Mouse (Mus musculus) lung, embryonic 15.5 days (tissue): ENCODE data around the gene Kalrn. TPM values are rescaled to one million over a fixed set of nuclear protein-coding genes. Genes with fewer than 3 reads are reported as not detected.
A peak's percentile ranks its signal among the peaks of the same experiment; 100 is the strongest.

Experiments used
- ATAC-seq: fragments of 200-750 bp; cut with Nextera tagmentation; 2 replicates; pipeline ENCODE4 v1.8.0; 2017; ENCODE audit warnings: moderate number of reproducible peaks, borderline replicate concordance; ENCODE audit not compliant: low FRiP score, low TSS enrichment; ENCODE audit errors: extremely low read depth
- H3K27ac ChIP-seq: fragments of 300-500 bp; sonication (generic); 2 replicates; pipeline ENCODE4 v1.5.1; 2015; ENCODE audit warnings: moderate library complexity, mild to moderate bottlenecking, inconsistent platforms
- H3K27me3 ChIP-seq: fragments of 300-500 bp; sonication (generic); 2 replicates; pipeline ENCODE4 v1.6.1; 2015; ENCODE audit warnings: inconsistent platforms
- H3K36me3 ChIP-seq: fragments of 300-500 bp; sonication (generic); 2 replicates; pipeline ENCODE4 v1.6.1; 2015; ENCODE audit warnings: inconsistent platforms
- H3K4me1 ChIP-seq: fragments of 300-500 bp; sonication (generic); 2 replicates; pipeline ENCODE4 v1.6.1; 2015; ENCODE audit warnings: inconsistent platforms
- H3K4me2 ChIP-seq: fragments of 300-500 bp; sonication (generic); 2 replicates; pipeline ENCODE4 v1.6.1; 2015; ENCODE audit warnings: inconsistent platforms, mild to moderate bottlenecking, moderate library complexity
- H3K4me3 ChIP-seq: fragments of 300-500 bp; sonication (generic); 2 replicates; pipeline ENCODE4 v1.5.1; 2015; ENCODE audit warnings: mild to moderate bottlenecking, inconsistent platforms
- H3K9ac ChIP-seq: fragments of 300-500 bp; sonication (generic); 2 replicates; pipeline ENCODE4 v1.6.1; 2015; ENCODE audit warnings: inconsistent platforms
- H3K9me3 ChIP-seq: fragments of 300-500 bp; sonication (generic); 2 replicates; pipeline ENCODE4 v1.6.1; 2016; ENCODE audit warnings: inconsistent platforms
- WGBS: fragments of 180-500 bp; shearing (Covaris S2); methylation state at CpG from one replicate; pipeline ENCODE4 v1.1.7; 2015; 5-methylcytosine and 5-hydroxymethylcytosine counted together
- polyA plus RNA-seq: library from polyadenylated mRNA; unstranded; fragments of >200 nt; fragmentation: Nextera tagmentation; extraction: Ambion mirVana; gene quantifications from 2 replicates; pipeline ENCODE4 v1.2.1, GENCODE M21; 2015

Gene Kalrn
- polyA plus RNA-seq, 1 experiment from 2014 or later = 14.4 TPM

GRCm38 (mm10) chr16:34331630-34332029, 241.7 kb downstream of the Kalrn start:
- peak; percentile 59; the same call in 1 of the 2 replicates for ATAC-seq
- Histone ChIP-seq H3K9me3 (no peaks in the 10 kb centered on the region), H3K36me3 (no peaks in the 10 kb centered on the region), H3K27ac (peak overlapping the region; percentile 23; the same call in 1 of the 2 replicates), H3K4me3 (no peak overlapping the region), H3K27me3 (no peaks in the 10 kb centered on the region), H3K4me2 (no peak overlapping the region), H3K4me1 (peaks cover 16% of the 10 kb centered on the region; the same call in 1 of the 2 replicates), H3K9ac (no peak overlapping the region)
- 39% methylated on average over 5 of the region's 5 CpGs for WGBS

- no peak for ATAC-seq
- no peaks in the 10 kb centered on the region for H3K9me3 ChIP-seq
- H3K36me3 ChIP-seq = no peaks in the 10 kb centered on the region
- H3K27me3 ChIP-seq = no peaks in the 10 kb centered on the region
- no peak overlapping the region for H3K4me2 ChIP-seq
- no peak overlapping the region for H3K4me3 ChIP-seq
- no peak overlapping the region for H3K27ac ChIP-seq
- no peak overlapping the region for H3K9ac ChIP-seq
- WGBS = 69% methylated on average over 9 of the region's 9 CpGs
- peaks cover 13% of the 10 kb centered on the region; the same call in 1 of the 2 replicates for H3K4me1 ChIP-seq
Observed at GRCm38 (mm10) chr16:34329876-34330275, 243.5 kb downstream of the Kalrn start.

GRCm38 (mm10) chr16:34329431-34329873, 243.9 kb downstream of the Kalrn start:
- Histone ChIP-seq H3K9ac (no peak overlapping the region), H3K36me3 (no peaks in the 10 kb centered on the region), H3K9me3 (no peaks in the 10 kb centered on the region), H3K4me1 (peaks cover 10% of the 10 kb centered on the region; the same call in 1 of the 2 replicates), H3K4me2 (no peak overlapping the region), H3K27me3 (no peaks in the 10 kb centered on the region), H3K4me3 (no peak overlapping the region), H3K27ac (no peak overlapping the region)
- ATAC-seq = no peak
- 53% methylated on average over 12 of the region's 12 CpGs for WGBS

GRCm38 (mm10) chr16:34327890-34328289, 245.4 kb downstream of the Kalrn start:
- Histone ChIP-seq H3K9ac (no peak overlapping the region), H3K9me3 (no peaks in the 10 kb centered on the region), H3K27ac (no peak overlapping the region), H3K4me3 (no peak overlapping the region), H3K27me3 (no peaks in the 10 kb centered on the region), H3K36me3 (no peaks in the 10 kb centered on the region), H3K4me1 (peaks cover 14% of the 10 kb centered on the region), H3K4me2 (no peak overlapping the region)
- WGBS = 68% methylated on average over 5 of the region's 5 CpGs
- ATAC-seq = no peak

GRCm38 (mm10) chr16:34325869-34326268, 247.5 kb downstream of the Kalrn start:
- no peak overlapping the region for H3K4me3 ChIP-seq
- peaks cover 9% of the 10 kb centered on the region for H3K4me1 ChIP-seq

GRCm38 (mm10) chr16:34325161-34325560, 248.2 kb downstream of the Kalrn start:
- Histone ChIP-seq H3K36me3 (no peaks in the 10 kb centered on the region), H3K9ac (no peak overlapping the region), H3K4me2 (no peak overlapping the region), H3K4me3 (no peak overlapping the region), H3K27me3 (no peaks in the 10 kb centered on the region), H3K4me1 (peaks cover 9% of the 10 kb centered on the region), H3K27ac (no peak overlapping the region), H3K9me3 (no peaks in the 10 kb centered on the region)
- 89% methylated on average over 4 of the region's 4 CpGs for WGBS
- ATAC-seq = no peak

More at GRCm38 (mm10) chr16:34325869-34326268, 247.5 kb downstream of the Kalrn start:
- no peak for ATAC-seq
- Histone ChIP-seq H3K4me2 (no peak overlapping the region), H3K9me3 (no peaks in the 10 kb centered on the region), H3K27me3 (no peaks in the 10 kb centered on the region), H3K27ac (no peak overlapping the region), H3K36me3 (no peaks in the 10 kb centered on the region), H3K9ac (no peak overlapping the region)
- 72% methylated on average over 3 of the region's 3 CpGs for WGBS

GRCm38 (mm10) chr16:34324735-34325134, 248.6 kb downstream of the Kalrn start:
- no peak for ATAC-seq
- 68% methylated on average over 3 of the region's 3 CpGs for WGBS
- no peak overlapping the region for H3K27ac ChIP-seq

GRCm38 (mm10) chr16:34323496-34323895, 249.8 kb downstream of the Kalrn start:
- Histone ChIP-seq H3K4me1 (peaks cover 9% of the 10 kb centered on the region), H3K36me3 (no peaks in the 10 kb centered on the region)

More at GRCm38 (mm10) chr16:34324735-34325134, 248.6 kb downstream of the Kalrn start:
- H3K4me3 ChIP-seq = no peak overlapping the region
- H3K4me1 ChIP-seq = peaks cover 9% of the 10 kb centered on the region
- no peaks in the 10 kb centered on the region for H3K36me3 ChIP-seq
- no peaks in the 10 kb centered on the region for H3K9me3 ChIP-seq
- H3K4me2 ChIP-seq = no peak overlapping the region
- H3K27me3 ChIP-seq = no peaks in the 10 kb centered on the region
- no peak overlapping the region for H3K9ac ChIP-seq

GRCm38 (mm10) chr16:34322546-34322945, 250.8 kb downstream of the Kalrn start:
- no peaks in the 10 kb centered on the region for H3K36me3 ChIP-seq
- no peak overlapping the region for H3K9ac ChIP-seq
- ATAC-seq = peak; percentile 75
- peaks cover 9% of the 10 kb centered on the region for H3K4me1 ChIP-seq
- no peaks in the 10 kb centered on the region for H3K27me3 ChIP-seq
- no peak overlapping the region for H3K4me2 ChIP-seq
- H3K9me3 ChIP-seq = no peaks in the 10 kb centered on the region
- H3K4me3 ChIP-seq = no peak overlapping the region
- no peak overlapping the region for H3K27ac ChIP-seq
- WGBS = 22% methylated on average over 4 of the region's 4 CpGs

More at GRCm38 (mm10) chr16:34323496-34323895, 249.8 kb downstream of the Kalrn start:
- H3K9ac ChIP-seq = no peak overlapping the region
- ATAC-seq = no peak
- no peak overlapping the region for H3K4me3 ChIP-seq
- no peak overlapping the region for H3K4me2 ChIP-seq
- no peaks in the 10 kb centered on the region for H3K9me3 ChIP-seq
- H3K27ac ChIP-seq = no peak overlapping the region
- no peaks in the 10 kb centered on the region for H3K27me3 ChIP-seq
- whole genome bisulfite sequencing = 59% methylated on average over 1 of the region's 1 CpGs

GRCm38 (mm10) chr16:34321066-34321790, 252.1 kb downstream of the Kalrn start:
- no peak for ATAC-seq
- H3K27ac ChIP-seq = no peak overlapping the region
- H3K27me3 ChIP-seq = no peaks in the 10 kb centered on the region
- peaks cover 9% of the 10 kb centered on the region for H3K4me1 ChIP-seq
- H3K4me3 ChIP-seq = no peak overlapping the region
- no peaks in the 10 kb centered on the region for H3K36me3 ChIP-seq
- H3K9me3 ChIP-seq = no peaks in the 10 kb centered on the region
- WGBS = 68% methylated on average over 4 of the region's 4 CpGs
- H3K4me2 ChIP-seq = no peak overlapping the region
- H3K9ac ChIP-seq = no peak overlapping the region

GRCm38 (mm10) chr16:34320023-34320800, 253.1 kb downstream of the Kalrn start:
- H3K4me3 ChIP-seq = no peak overlapping the region
- H3K27me3 ChIP-seq = no peaks in the 10 kb centered on the region
- no peak for ATAC-seq
- no peaks in the 10 kb centered on the region for H3K36me3 ChIP-seq
- H3K27ac ChIP-seq = no peak overlapping the region
- no peak overlapping the region for H3K4me2 ChIP-seq
- WGBS = 73% methylated on average over 11 of the region's 11 CpGs
- no peak overlapping the region for H3K9ac ChIP-seq
- H3K9me3 ChIP-seq = no peaks in the 10 kb centered on the region
- H3K4me1 ChIP-seq = peaks cover 9% of the 10 kb centered on the region

- Histone ChIP-seq H3K4me2 (no peak overlapping the region), H3K4me1 (no peaks in the 10 kb centered on the region), H3K36me3 (no peaks in the 10 kb centered on the region), H3K27me3 (no peaks in the 10 kb centered on the region), H3K9me3 (no peaks in the 10 kb centered on the region), H3K4me3 (no peak overlapping the region), H3K27ac (no peak overlapping the region), H3K9ac (no peak overlapping the region)
- no peak for ATAC-seq
- WGBS = 17% methylated on average over 3 of the region's 3 CpGs
Observed at GRCm38 (mm10) chr16:34317110-34317509, 256.2 kb downstream of the Kalrn start.
